Mouse (Mus musculus): ENCODE measurements around the gene Uqcrh. TPM values are rescaled to one million over a fixed set of nuclear protein-coding genes. Genes with fewer than 3 reads are reported as not detected.

Uqcrh gene
- total and polyA plus RNA-seq, 2 experiments, result 193 to 609 TPM

GRCm38 (mm10) chr4:116105278-116105677, 30.4 kb upstream of the Uqcrh start:
- Histone ChIP-seq H3K27me3 (ENCODE audit: control insufficient read depth, insufficient read depth, low read length) (no peaks in the 10 kb centered on the region), H3K4me1 (ENCODE audit: control insufficient read depth, insufficient read depth, low read length) (no peaks in the 10 kb centered on the region), H3K9ac (ENCODE audit: low read depth, low read length) (no peak overlapping the region), H3K27ac (replicated peaks; ENCODE audit: insufficient read depth, low read depth, low read length) (no peak overlapping the region), H3K79me2 (ENCODE audit: control insufficient read depth, insufficient read depth, low read length) (no peaks in the 10 kb centered on the region), H3K4me3 (ENCODE audit: insufficient read depth, low read depth, low read length) (no peak overlapping the region), H3K36me3 (ENCODE audit: control insufficient read depth, insufficient read depth, low read length) (no peaks in the 10 kb centered on the region)
- WGBS, result 95% methylated on average over 5 of the region's 5 CpGs
- TF ChIP-seq CTCF (IDR thresholded peaks at IDR 0.05; ENCODE audit: low read depth, low read length), result no peak
- no peak for TF ChIP-seq POLR2A (IDR thresholded peaks at IDR 0.05; ENCODE audit: extremely low read depth, insufficient read depth, low read length)
- DNase-seq (ENCODE audit: extremely low read depth, low read depth, low spot score), result no peak

- DNase-seq (ENCODE audit: extremely low read depth, low read depth, low spot score), result no peak
- no peaks in the 10 kb centered on the region for H3K4me1 ChIP-seq (ENCODE audit: control insufficient read depth, insufficient read depth, low read length)
- no peaks in the 10 kb centered on the region for H3K27me3 ChIP-seq (ENCODE audit: control insufficient read depth, insufficient read depth, low read length)
- TF ChIP-seq CTCF (IDR thresholded peaks at IDR 0.05; ENCODE audit: low read depth, low read length), result no peak
- TF ChIP-seq POLR2A (IDR thresholded peaks at IDR 0.05; ENCODE audit: extremely low read depth, insufficient read depth, low read length), result no peak
- H3K4me3 ChIP-seq (ENCODE audit: insufficient read depth, low read depth, low read length), result no peak overlapping the region
- WGBS, result 58% methylated on average over 7 of the region's 7 CpGs
- no peak overlapping the region for H3K27ac ChIP-seq (replicated peaks; ENCODE audit: insufficient read depth, low read depth, low read length)
- H3K9ac ChIP-seq (ENCODE audit: low read depth, low read length), result no peak overlapping the region
- no peaks in the 10 kb centered on the region for H3K79me2 ChIP-seq (ENCODE audit: control insufficient read depth, insufficient read depth, low read length)
- H3K36me3 ChIP-seq (ENCODE audit: control insufficient read depth, insufficient read depth, low read length), result peaks cover 10% of the 10 kb centered on the region
Observed at GRCm38 (mm10) chr4:116100959-116101358, 26.1 kb upstream of the Uqcrh start.

- Histone ChIP-seq H3K27ac (replicated peaks; ENCODE audit: insufficient read depth, low read depth, low read length) (no peak overlapping the region), H3K27me3 (ENCODE audit: control insufficient read depth, insufficient read depth, low read length) (no peaks in the 10 kb centered on the region), H3K4me1 (ENCODE audit: control insufficient read depth, insufficient read depth, low read length) (no peaks in the 10 kb centered on the region), H3K9ac (ENCODE audit: low read depth, low read length) (no peak overlapping the region), H3K36me3 (ENCODE audit: control insufficient read depth, insufficient read depth, low read length) (peaks cover 39% of the 10 kb centered on the region), H3K4me3 (ENCODE audit: insufficient read depth, low read depth, low read length) (no peak overlapping the region), H3K79me2 (ENCODE audit: control insufficient read depth, insufficient read depth, low read length) (no peaks in the 10 kb centered on the region)
- no peak for TF ChIP-seq CTCF (IDR thresholded peaks at IDR 0.05; ENCODE audit: low read depth, low read length)
- TF ChIP-seq POLR2A (IDR thresholded peaks at IDR 0.05; ENCODE audit: extremely low read depth, insufficient read depth, low read length), result no peak
- WGBS, result 25% methylated on average over 8 of the region's 8 CpGs
- DNase-seq (ENCODE audit: extremely low read depth, low read depth, low spot score), result peak; percentile 52
Observed at GRCm38 (mm10) chr4:116097211-116097610, 22.3 kb upstream of the Uqcrh start.

GRCm38 (mm10) chr4:116096291-116096690, 21.4 kb upstream of the Uqcrh start:
- H3K9ac ChIP-seq (ENCODE audit: low read depth, low read length), result no peak overlapping the region
- no peaks in the 10 kb centered on the region for H3K79me2 ChIP-seq (ENCODE audit: control insufficient read depth, insufficient read depth, low read length)
- no peak for DNase-seq (ENCODE audit: extremely low read depth, low read depth, low spot score)
- H3K27ac ChIP-seq (replicated peaks; ENCODE audit: insufficient read depth, low read depth, low read length), result no peak overlapping the region
- H3K36me3 ChIP-seq (ENCODE audit: control insufficient read depth, insufficient read depth, low read length), result peaks cover 46% of the 10 kb centered on the region
- no peaks in the 10 kb centered on the region for H3K4me1 ChIP-seq (ENCODE audit: control insufficient read depth, insufficient read depth, low read length)
- no peak overlapping the region for H3K4me3 ChIP-seq (ENCODE audit: insufficient read depth, low read depth, low read length)
- no peak for TF ChIP-seq CTCF (IDR thresholded peaks at IDR 0.05; ENCODE audit: low read depth, low read length)
- no peak for TF ChIP-seq POLR2A (IDR thresholded peaks at IDR 0.05; ENCODE audit: extremely low read depth, insufficient read depth, low read length)
- WGBS, result 93% methylated on average over 10 of the region's 10 CpGs
- H3K27me3 ChIP-seq (ENCODE audit: control insufficient read depth, insufficient read depth, low read length), result no peaks in the 10 kb centered on the region

GRCm38 (mm10) chr4:116088510-116089249, 13.8 kb upstream of the Uqcrh start:
- Histone ChIP-seq H3K4me3 (ENCODE audit: insufficient read depth, low read depth, low read length) (no peak overlapping the region), H3K4me1 (ENCODE audit: control insufficient read depth, insufficient read depth, low read length) (no peaks in the 10 kb centered on the region), H3K27ac (replicated peaks; ENCODE audit: insufficient read depth, low read depth, low read length) (no peak overlapping the region), H3K36me3 (ENCODE audit: control insufficient read depth, insufficient read depth, low read length) (peaks cover 59% of the 10 kb centered on the region), H3K27me3 (ENCODE audit: control insufficient read depth, insufficient read depth, low read length) (no peaks in the 10 kb centered on the region), H3K79me2 (ENCODE audit: control insufficient read depth, insufficient read depth, low read length) (no peaks in the 10 kb centered on the region), H3K9ac (ENCODE audit: low read depth, low read length) (no peak overlapping the region)
- 96% methylated on average over 23 of the region's 23 CpGs for WGBS
- TF ChIP-seq CTCF (IDR thresholded peaks at IDR 0.05; ENCODE audit: low read depth, low read length) (no peak), POLR2A (IDR thresholded peaks at IDR 0.05; ENCODE audit: extremely low read depth, insufficient read depth, low read length) (no peak)
- DNase-seq (ENCODE audit: extremely low read depth, low read depth, low spot score), result no peak
